Mouse (Mus musculus) hindbrain, embryonic 16.5 days (tissue): ENCODE data around the gene Palm2. TPM values are rescaled to one million over a fixed set of nuclear protein-coding genes. Genes with fewer than 3 reads are reported as not detected.

ENCODE experiments used
- ATAC-seq: fragments of 200-750 bp; cut with Nextera tagmentation; 2 replicates; pipeline ENCODE4 v1.8.0; 2017; ENCODE audit warnings: moderate TSS enrichment, moderate library complexity
- H3K27ac ChIP-seq: fragments of 300-500 bp; sonication (generic); 2 replicates; pipeline ENCODE4 v1.5.1; 2014; ENCODE audit warnings: low read depth, mild to moderate bottlenecking, control low read depth, low read length, moderate library complexity
- H3K27me3 ChIP-seq: fragments of 300-500 bp; sonication (generic); replicated peaks from 2 replicates; pipeline ENCODE4 v1.6.1; 2014; ENCODE audit warnings: low read length; ENCODE audit not compliant: control insufficient read depth, insufficient read depth
- H3K36me3 ChIP-seq: fragments of 300-500 bp; sonication (generic); 2 replicates; pipeline ENCODE4 v1.6.1; 2014; ENCODE audit warnings: mild to moderate bottlenecking, low read length, moderate library complexity, mixed read lengths; ENCODE audit not compliant: control insufficient read depth, insufficient read depth
- H3K4me1 ChIP-seq: fragments of 300-500 bp; sonication (generic); 2 replicates; pipeline ENCODE4 v1.6.1; 2014; ENCODE audit warnings: low read depth, low read length; ENCODE audit not compliant: control insufficient read depth, insufficient read depth
- H3K4me2 ChIP-seq: fragments of 300-500 bp; sonication (generic); 2 replicates; pipeline ENCODE4 v1.6.1; 2014; ENCODE audit warnings: mild to moderate bottlenecking, low read length, control low read depth, moderate library complexity
- H3K4me3 ChIP-seq: fragments of 300-500 bp; sonication (generic); 2 replicates; pipeline ENCODE4 v1.5.1; 2014; ENCODE audit warnings: mild to moderate bottlenecking, low read length, control low read depth, moderate library complexity
- H3K9ac ChIP-seq: fragments of 300-500 bp; sonication (generic); 2 replicates; pipeline ENCODE4 v1.6.1; 2014; ENCODE audit warnings: low read depth, mild to moderate bottlenecking, control low read depth, low read length, moderate library complexity
- H3K9me3 ChIP-seq: fragments of 300-500 bp; sonication (generic); 2 replicates; pipeline ENCODE4 v1.6.1; 2014; ENCODE audit warnings: mild to moderate bottlenecking, low read length, moderate library complexity; ENCODE audit not compliant: control insufficient read depth
- WGBS: fragments of 180-500 bp; shearing (Covaris S2); extraction: QIAGEN DNeasy Blood & Tissue Kit; methylation state at CpG from one replicate; pipeline ENCODE4 v1.1.7; 2014; 5-methylcytosine and 5-hydroxymethylcytosine counted together
- polyA plus RNA-seq: library from polyadenylated mRNA; unstranded; fragments of >200 nt; fragmentation: Nextera tagmentation; extraction: Ambion mirVana; gene quantifications from 2 replicates; pipeline ENCODE4 v1.2.1, GENCODE M21; 2015

Palm2 gene
- polyA plus RNA-seq, 1 experiment from 2014 or later: 20.3 TPM

DNA sequence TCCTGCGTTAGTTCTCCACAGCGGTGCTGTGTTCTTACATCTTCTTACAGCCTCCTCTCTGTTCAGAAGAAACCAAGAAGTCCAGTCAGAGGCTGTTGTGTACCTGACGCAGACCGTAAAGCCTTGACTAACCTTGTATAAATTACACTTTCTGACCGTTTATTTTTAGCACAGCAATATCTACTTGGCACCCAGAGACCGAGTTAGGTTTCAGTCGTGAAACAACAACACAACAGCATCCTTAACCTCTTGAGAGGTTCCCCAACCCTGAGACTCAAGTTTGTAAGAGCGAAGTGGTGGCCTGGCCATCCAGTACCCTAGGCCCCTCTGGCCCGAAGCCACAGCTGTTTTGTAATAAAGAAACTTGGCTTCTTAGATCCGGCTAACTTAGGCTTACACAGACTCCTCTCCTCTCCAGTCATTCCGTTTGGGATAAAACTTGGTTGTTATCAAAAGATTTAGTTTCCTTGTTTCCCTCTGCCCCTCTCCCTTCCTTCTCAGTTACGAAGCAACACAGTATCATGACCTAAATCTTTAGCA, 250.7 kb downstream of the Palm2 start:
- Histone ChIP-seq H3K9ac (no peak overlapping the region), H3K4me3 (no peak overlapping the region), H3K4me2 (no peak overlapping the region), H3K4me1 (peaks cover 3% of the 10 kb centered on the region; the same call in 1 of the 2 replicates), H3K27ac (no peak overlapping the region), H3K9me3 (no peaks in the 10 kb centered on the region), H3K36me3 (no peaks in the 10 kb centered on the region; the same call in 1 of the 2 replicates), H3K27me3 (no peaks in the 10 kb centered on the region)
- ATAC-seq: no peak
- 86% methylated on average over 12 of the region's 12 CpGs for WGBS

DNA sequence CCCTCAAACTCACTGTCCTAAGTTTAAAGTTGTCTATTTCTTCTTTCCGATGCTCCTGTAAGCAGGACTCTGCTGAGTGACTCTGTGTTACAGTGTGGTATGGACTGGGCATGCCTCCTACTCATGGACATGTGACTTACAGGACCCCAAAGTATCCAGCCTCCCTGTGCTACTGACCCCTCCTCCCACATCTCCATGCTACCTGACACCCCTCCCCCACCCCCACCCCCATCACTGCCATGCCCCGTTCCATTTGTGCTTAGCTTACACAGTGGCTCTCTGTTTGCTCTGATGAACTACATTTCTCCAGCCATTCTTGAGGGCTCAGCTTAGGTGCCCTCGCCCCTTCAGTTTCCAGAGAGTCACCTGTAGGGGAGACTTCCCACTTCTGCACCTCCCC, 252.7 kb downstream of the Palm2 start:
- ATAC-seq: no peak
- WGBS: 80% methylated on average over 3 of the region's 3 CpGs

DNA sequence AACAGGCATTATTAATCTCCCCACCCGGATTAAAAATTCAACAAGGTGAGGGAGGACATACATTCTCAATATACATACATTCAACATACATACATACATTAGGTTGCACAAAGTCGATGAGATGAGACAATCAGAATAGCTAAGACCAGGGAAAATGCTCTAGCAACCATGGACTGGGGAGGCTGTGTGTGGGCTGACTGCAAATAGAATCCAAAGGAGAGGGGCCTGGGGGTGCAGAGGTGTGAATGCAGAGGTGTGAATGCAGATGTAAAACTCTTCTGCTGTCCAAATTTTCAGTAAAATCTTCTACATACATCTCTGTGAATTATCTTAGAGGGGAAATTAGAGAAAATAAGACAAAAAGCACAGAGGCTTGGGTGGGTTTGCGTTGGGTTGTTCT, 253.5 kb downstream of the Palm2 start:
- Histone ChIP-seq H3K4me1 (no peaks in the 10 kb centered on the region), H3K36me3 (no peaks in the 10 kb centered on the region; the same call in 1 of the 2 replicates), H3K4me2 (no peak overlapping the region), H3K4me3 (no peak overlapping the region), H3K9ac (no peak overlapping the region), H3K9me3 (no peaks in the 10 kb centered on the region), H3K27ac (no peak overlapping the region), H3K27me3 (no peaks in the 10 kb centered on the region)
- 79% methylated on average over 3 of the region's 3 CpGs for WGBS
- ATAC-seq: no peak

More for the DNA sequence above, 252.7 kb downstream of the Palm2 start:
- H3K27ac ChIP-seq: no peak overlapping the region
- no peak overlapping the region for H3K9ac ChIP-seq
- H3K4me3 ChIP-seq: no peak overlapping the region
- H3K4me2 ChIP-seq: no peak overlapping the region
- H3K27me3 ChIP-seq: no peaks in the 10 kb centered on the region
- H3K9me3 ChIP-seq: no peaks in the 10 kb centered on the region
- H3K36me3 ChIP-seq: no peaks in the 10 kb centered on the region; the same call in 1 of the 2 replicates
- no peaks in the 10 kb centered on the region for H3K4me1 ChIP-seq

DNA sequence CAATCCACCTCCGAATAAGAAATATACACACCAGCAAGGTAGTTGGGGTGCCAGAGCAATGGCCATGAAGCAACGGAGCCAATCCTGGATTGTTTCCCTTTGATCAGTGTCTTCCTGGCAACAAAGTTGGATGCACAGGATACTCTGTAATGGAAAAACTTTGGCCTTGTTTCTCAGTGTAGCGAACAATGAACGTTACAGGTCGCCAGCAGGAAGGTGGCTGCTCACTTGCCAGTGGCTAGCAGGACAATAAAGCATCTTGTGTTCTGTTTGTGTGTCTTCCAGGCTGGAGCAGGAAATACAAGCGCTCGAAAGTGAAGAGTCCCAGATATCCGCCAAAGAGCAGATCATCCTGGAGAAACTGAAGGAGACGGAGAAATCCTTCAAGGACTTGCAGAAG, 254.1 kb downstream of the Palm2 start:
- Histone ChIP-seq H3K27me3 (no peaks in the 10 kb centered on the region), H3K9me3 (no peaks in the 10 kb centered on the region), H3K4me3 (no peak overlapping the region), H3K9ac (no peak overlapping the region), H3K4me1 (no peaks in the 10 kb centered on the region), H3K36me3 (no peaks in the 10 kb centered on the region; the same call in 1 of the 2 replicates), H3K4me2 (no peak overlapping the region), H3K27ac (no peak overlapping the region)
- 87% methylated on average over 9 of the region's 9 CpGs for WGBS
- no peak for ATAC-seq

DNA sequence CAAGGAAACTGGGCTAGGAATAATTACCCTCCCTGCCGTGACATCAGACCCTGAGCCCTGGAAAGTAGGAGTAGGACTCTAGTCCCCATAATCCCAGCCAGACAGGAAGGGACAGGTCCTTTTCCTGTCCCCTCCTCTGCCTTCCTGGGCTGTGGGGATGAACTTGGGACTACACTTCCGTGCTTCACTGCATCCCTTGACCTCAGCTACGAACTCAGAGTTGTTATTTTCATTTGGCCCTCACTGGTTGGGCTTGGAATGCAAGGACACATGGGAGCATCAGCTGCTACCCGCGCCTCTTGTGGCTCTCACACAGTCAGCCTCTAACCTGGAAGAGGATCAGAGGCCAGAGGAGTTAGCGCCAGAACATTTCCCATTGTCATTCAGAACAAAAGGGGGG, 256.0 kb downstream of the Palm2 start:
- H3K4me2 ChIP-seq: no peak overlapping the region
- H3K4me3 ChIP-seq: no peak overlapping the region
- H3K4me1 ChIP-seq: no peaks in the 10 kb centered on the region
- no peaks in the 10 kb centered on the region for H3K27me3 ChIP-seq
- no peak overlapping the region for H3K9ac ChIP-seq
- 76% methylated on average over 6 of the region's 6 CpGs for WGBS
- H3K36me3 ChIP-seq: no peaks in the 10 kb centered on the region; the same call in 1 of the 2 replicates
- ATAC-seq: no peak
- H3K9me3 ChIP-seq: no peaks in the 10 kb centered on the region
- no peak overlapping the region for H3K27ac ChIP-seq

DNA sequence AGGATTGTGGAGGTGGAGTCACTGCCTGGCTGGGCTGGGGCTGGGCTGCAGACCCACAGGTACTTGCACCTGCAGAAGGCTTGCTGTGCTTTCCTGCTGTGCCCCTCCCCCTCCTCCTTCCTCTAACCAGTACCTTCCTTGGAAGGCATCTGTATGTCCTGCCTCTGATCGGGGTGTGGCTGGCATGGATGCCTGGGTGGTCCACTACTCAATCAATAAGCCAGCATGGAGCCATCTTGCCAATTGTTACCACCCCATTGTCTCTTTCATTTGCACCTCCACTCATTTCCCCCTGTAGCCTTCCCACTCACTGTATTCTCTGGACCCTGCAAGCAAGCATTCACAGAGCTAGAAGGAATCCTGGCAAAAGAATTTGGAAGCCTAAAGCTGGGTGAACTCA, 256.8 kb downstream of the Palm2 start:
- WGBS: 42% methylated on average over 1 of the region's 1 CpGs
- H3K4me1 ChIP-seq: no peaks in the 10 kb centered on the region
- no peak overlapping the region for H3K4me2 ChIP-seq

DNA sequence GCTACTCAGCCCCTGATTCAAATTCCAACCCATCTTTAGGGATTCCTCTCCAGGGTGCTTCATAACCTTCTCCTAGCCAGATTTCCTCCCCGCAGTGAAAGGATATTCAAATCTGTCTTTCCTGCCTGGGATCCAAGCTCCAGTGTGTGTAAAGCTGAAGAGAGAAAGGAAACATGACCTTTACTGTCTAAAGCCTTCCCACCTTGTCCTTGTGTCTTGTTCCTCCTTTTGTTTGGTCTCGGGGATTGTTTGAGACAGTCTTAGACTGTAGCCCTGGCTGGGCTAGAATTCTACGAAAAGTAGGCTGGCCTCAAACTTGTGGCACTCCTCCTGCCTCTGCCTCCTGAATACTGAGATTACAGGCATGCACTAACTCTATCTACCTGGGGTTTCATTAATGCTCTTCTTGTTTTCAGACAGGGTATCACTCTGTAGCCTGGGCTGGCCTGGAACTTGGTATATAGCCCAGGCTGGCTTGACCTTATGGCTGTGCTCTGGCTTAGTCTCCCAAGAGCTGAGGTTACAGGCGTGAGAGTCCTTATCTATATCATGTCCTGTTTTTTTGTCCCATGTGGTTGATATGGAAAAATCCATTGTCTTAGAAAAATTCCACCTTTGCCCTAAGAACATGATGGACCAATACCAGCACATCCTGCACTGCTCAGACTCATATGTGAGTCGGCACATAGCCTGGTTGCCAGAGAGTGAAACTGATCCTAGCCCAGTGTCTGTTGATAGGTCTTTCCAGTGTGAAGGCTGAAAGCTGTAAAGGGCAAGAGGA, 260.5 kb downstream of the Palm2 start:
- no peak for ATAC-seq
- Histone ChIP-seq H3K9me3 (no peaks in the 10 kb centered on the region), H3K4me3 (no peak overlapping the region), H3K27ac (no peak overlapping the region), H3K27me3 (no peaks in the 10 kb centered on the region), H3K4me2 (no peak overlapping the region), H3K9ac (no peak overlapping the region), H3K4me1 (no peaks in the 10 kb centered on the region), H3K36me3 (no peaks in the 10 kb centered on the region; the same call in 1 of the 2 replicates)
- 81% methylated on average over 5 of the region's 5 CpGs for WGBS

More for the DNA sequence above, 256.8 kb downstream of the Palm2 start:
- Histone ChIP-seq H3K36me3 (no peaks in the 10 kb centered on the region; the same call in 1 of the 2 replicates), H3K9ac (no peak overlapping the region), H3K9me3 (no peaks in the 10 kb centered on the region), H3K27ac (no peak overlapping the region), H3K27me3 (no peaks in the 10 kb centered on the region), H3K4me3 (no peak overlapping the region)
- ATAC-seq: no peak

DNA sequence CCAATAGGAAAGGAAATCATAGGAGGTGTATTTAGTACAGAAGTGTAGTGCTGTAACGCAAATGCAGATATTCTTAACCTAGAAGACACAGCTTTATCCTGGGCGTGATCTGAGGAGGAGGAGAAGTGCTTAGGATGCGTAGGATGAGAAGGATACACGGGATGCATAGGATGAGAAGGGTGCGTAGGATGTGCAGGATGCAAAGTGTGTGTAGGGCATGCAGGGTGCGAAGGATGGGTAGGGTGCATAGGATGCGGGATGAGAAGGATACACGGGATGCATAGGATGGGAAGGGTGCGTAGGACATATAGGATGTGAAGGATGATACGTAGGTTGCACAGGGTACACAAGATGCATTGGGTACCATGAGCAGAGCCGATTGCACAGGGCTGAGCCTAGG, 262.9 kb downstream of the Palm2 start:
- WGBS: 94% methylated on average over 11 of the region's 11 CpGs
- no peak for ATAC-seq
- Histone ChIP-seq H3K4me1 (no peaks in the 10 kb centered on the region), H3K36me3 (no peaks in the 10 kb centered on the region), H3K9me3 (no peaks in the 10 kb centered on the region), H3K27me3 (no peaks in the 10 kb centered on the region), H3K9ac (no peak overlapping the region), H3K27ac (no peak overlapping the region), H3K4me3 (no peak overlapping the region), H3K4me2 (no peak overlapping the region)

DNA sequence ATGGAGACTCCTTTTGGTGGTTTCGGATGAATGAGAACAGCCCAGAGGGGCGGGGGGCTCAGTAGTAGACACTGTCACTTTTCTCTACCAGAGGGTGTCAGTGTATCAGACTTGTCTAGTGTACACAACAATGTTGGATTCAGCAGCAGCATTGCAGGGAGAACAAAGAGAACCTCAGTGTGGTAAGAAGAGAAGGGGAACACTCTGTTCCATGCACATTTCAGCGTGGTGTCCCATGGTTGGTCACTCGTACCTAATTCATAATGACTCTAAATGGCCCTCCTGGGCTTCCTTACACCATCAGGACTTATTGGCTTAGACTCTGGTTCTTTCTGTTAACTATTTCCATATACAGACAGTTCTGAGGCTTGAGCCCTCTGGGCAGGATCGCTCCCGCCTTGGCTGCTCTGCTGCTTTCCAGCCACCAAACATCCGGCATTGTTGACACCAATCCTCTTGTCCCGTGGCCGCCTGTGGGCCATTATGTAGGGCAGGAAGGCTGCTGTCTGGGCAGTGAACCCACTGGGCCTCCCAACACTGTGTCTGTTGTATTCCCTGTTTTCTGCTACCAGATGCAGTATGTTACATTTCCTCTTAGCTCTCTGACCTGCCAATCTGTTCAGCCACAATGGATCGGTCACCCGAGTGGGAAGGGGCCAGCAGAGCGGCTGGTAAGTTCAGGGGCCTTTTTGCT, 264.0 kb downstream of the Palm2 start:
- ATAC-seq: no peak
- no peak overlapping the region for H3K9ac ChIP-seq
- H3K9me3 ChIP-seq: no peaks in the 10 kb centered on the region
- no peaks in the 10 kb centered on the region for H3K4me1 ChIP-seq
- no peak overlapping the region for H3K4me3 ChIP-seq
- WGBS: 84% methylated on average over 12 of the region's 12 CpGs
- H3K27ac ChIP-seq: no peak overlapping the region
- no peaks in the 10 kb centered on the region for H3K36me3 ChIP-seq
- H3K27me3 ChIP-seq: no peaks in the 10 kb centered on the region
- H3K4me2 ChIP-seq: no peak overlapping the region
